Mouse (Mus musculus) ES-Bruce4 (cell line): ENCODE results near the gene Nucb1.

Source experiments
- CTCF ChIP-seq: IDR thresholded peaks from one replicate; pipeline ENCODE4 v1.8.1; 2011; ENCODE audit warnings: low read depth, low read length
- POLR2A ChIP-seq: IDR thresholded peaks from one replicate; pipeline ENCODE4 v1.8.1; 2011; ENCODE audit warnings: low read length; ENCODE audit not compliant: insufficient read depth

GRCm38 (mm10) chr7:45558907-45559306 lies 48.7 kb upstream of the Nucb1 start:
- TF ChIP-seq CTCF, result no peak
- TF ChIP-seq POLR2A, result no peak
